Mouse (Mus musculus): Measurements from ENCODE around the gene Ndufb2. TPM values are rescaled to one million over a fixed set of nuclear protein-coding genes. Genes with fewer than 3 reads are reported as not detected.

The Ndufb2 gene
- polyA plus RNA-seq, 1 experiment from 2014 or later: 228 TPM

DNA sequence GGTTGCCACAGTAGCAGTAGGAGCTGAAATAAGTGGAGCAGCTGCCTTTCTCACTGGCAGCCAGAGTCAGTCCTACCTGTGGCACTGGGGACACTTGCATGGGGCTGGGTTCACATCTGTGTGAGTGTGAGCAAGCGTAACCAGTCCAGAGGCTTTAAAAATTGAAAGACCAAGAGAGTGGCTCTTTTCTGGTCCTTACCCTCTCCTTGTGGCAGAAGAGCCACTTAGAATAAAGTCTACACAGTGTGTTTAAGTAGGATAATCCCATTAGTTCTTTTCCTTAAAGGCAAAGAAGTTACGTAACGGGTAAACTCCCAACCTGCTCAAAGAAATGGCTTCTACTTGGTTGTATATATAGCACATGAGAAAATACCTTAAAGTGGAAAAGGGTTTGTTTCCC lies 8.5 kb downstream of the Ndufb2 start:
- Histone ChIP-seq H3K4me3 (ENCODE audit: low read depth, low read length) (no peak overlapping the region), H3K36me3 (replicated peaks; ENCODE audit: control insufficient read depth, insufficient read depth, low read depth, low read length) (peaks cover 2% of the 10 kb centered on the region)
- WGBS: 90% methylated on average over 3 of the region's 3 CpGs

DNA sequence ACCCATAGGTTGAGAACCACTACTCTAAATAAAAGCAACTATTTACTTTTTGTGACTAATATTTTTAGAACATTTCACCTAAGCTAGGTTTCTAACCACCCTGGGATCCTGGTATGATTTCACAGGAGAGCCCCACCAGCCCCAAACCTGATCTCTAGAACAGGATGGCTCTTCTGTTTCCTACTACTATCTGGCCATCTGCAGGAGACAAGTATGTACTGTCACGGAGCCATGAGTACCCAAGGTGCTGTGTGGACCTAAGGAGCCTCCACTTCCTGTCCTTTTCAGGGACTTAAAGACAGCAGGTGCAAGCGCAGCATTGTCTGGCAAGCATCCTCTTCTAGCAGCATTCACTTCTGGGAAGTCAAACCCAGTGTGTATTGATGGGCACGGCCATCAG lies 9.5 kb downstream of the Ndufb2 start:
- Histone ChIP-seq H3K4me2 (ENCODE audit: low read depth, low read length) (no peak overlapping the region), H3K9me3 (replicated peaks; ENCODE audit: control insufficient read depth, low read length) (no peaks in the 10 kb centered on the region), H3K4me1 (ENCODE audit: control insufficient read depth, insufficient read depth, low read length) (no peaks in the 10 kb centered on the region), H3K27me3 (ENCODE audit: control insufficient read depth, insufficient read depth, low read length) (no peaks in the 10 kb centered on the region), H3K36me3 (replicated peaks; ENCODE audit: control insufficient read depth, insufficient read depth, low read depth, low read length) (peaks cover 2% of the 10 kb centered on the region), H3K4me3 (ENCODE audit: low read depth, low read length) (no peak overlapping the region), H3K27ac (replicated peaks; ENCODE audit: low read depth, low read length) (no peak overlapping the region), H3K9ac (replicated peaks; ENCODE audit: low read length) (no peak overlapping the region)
- no peak for ATAC-seq (replicated peaks; ENCODE audit: insufficient number of reproducible peaks, low FRiP score, low TSS enrichment, low read depth)
- no peak for DNase-seq (ENCODE audit: low spot score)
- 83% methylated on average over 3 of the region's 3 CpGs for WGBS

More for the DNA sequence above, 8.5 kb downstream of the Ndufb2 start:
- H3K27me3 ChIP-seq (ENCODE audit: control insufficient read depth, insufficient read depth, low read length): no peaks in the 10 kb centered on the region
- no peak overlapping the region for H3K4me2 ChIP-seq (ENCODE audit: low read depth, low read length)
- no peak for ATAC-seq (replicated peaks; ENCODE audit: insufficient number of reproducible peaks, low FRiP score, low TSS enrichment, low read depth)
- no peak overlapping the region for H3K27ac ChIP-seq (replicated peaks; ENCODE audit: low read depth, low read length)
- no peak for DNase-seq (ENCODE audit: low spot score)
- H3K9me3 ChIP-seq (replicated peaks; ENCODE audit: control insufficient read depth, low read length): no peaks in the 10 kb centered on the region
- no peak overlapping the region for H3K9ac ChIP-seq (replicated peaks; ENCODE audit: low read length)
- no peaks in the 10 kb centered on the region for H3K4me1 ChIP-seq (ENCODE audit: control insufficient read depth, insufficient read depth, low read length)

DNA sequence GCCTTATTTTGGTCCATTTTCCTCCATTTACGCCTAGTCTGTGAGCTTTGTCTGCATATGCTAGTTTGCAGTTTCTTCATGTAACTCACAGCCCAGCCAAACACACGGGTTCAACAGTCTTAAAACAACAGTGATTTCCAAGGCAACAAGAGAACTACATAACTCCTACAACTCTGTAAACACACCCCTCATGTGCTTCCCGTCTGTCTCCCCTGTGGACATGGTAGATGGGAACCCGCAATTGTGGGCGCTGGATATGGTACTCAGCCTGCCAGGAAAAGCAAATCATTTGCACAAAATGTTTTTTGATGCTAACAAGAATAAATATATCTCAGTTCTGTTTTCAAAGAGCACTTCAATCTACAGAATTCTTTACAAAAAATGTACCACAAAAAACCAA lies 12.2 kb downstream of the Ndufb2 start:
- Histone ChIP-seq H3K9me3 (replicated peaks; ENCODE audit: control insufficient read depth, low read length) (no peaks in the 10 kb centered on the region), H3K27me3 (ENCODE audit: control insufficient read depth, insufficient read depth, low read length) (no peaks in the 10 kb centered on the region), H3K9ac (replicated peaks; ENCODE audit: low read length) (no peak overlapping the region), H3K36me3 (replicated peaks; ENCODE audit: control insufficient read depth, insufficient read depth, low read depth, low read length) (peaks cover 1% of the 10 kb centered on the region), H3K4me2 (ENCODE audit: low read depth, low read length) (no peak overlapping the region), H3K4me1 (ENCODE audit: control insufficient read depth, insufficient read depth, low read length) (no peaks in the 10 kb centered on the region), H3K27ac (replicated peaks; ENCODE audit: low read depth, low read length) (no peak overlapping the region), H3K4me3 (ENCODE audit: low read depth, low read length) (no peak overlapping the region)
- ATAC-seq (replicated peaks; ENCODE audit: insufficient number of reproducible peaks, low FRiP score, low TSS enrichment, low read depth): no peak
- WGBS: 90% methylated on average over 5 of the region's 5 CpGs
- DNase-seq (ENCODE audit: low spot score): no peak

DNA sequence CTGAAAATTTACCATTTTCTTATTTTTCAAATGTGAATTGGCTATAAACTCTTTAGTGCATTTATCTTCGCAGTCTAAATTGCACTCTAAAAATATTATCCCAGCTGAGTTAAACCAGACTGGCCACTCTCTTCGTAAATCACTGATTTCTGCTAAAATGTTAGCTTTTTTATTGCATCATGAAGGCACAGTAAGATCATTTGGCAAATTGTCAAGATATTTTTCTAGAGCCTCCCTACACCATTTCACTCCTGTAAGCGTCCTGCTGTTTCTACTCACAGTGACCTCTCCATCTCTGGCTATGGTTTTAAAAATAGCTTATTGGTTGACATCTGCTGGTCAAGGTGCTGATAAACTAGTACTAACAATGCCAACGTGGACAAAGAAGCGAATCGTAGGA lies 13.7 kb downstream of the Ndufb2 start:
- Histone ChIP-seq H3K4me3 (ENCODE audit: low read depth, low read length) (no peak overlapping the region), H3K4me1 (ENCODE audit: control insufficient read depth, insufficient read depth, low read length) (no peaks in the 10 kb centered on the region), H3K27ac (replicated peaks; ENCODE audit: low read depth, low read length) (no peak overlapping the region), H3K27me3 (ENCODE audit: control insufficient read depth, insufficient read depth, low read length) (no peaks in the 10 kb centered on the region), H3K9ac (replicated peaks; ENCODE audit: low read length) (no peak overlapping the region), H3K9me3 (replicated peaks; ENCODE audit: control insufficient read depth, low read length) (no peaks in the 10 kb centered on the region), H3K4me2 (ENCODE audit: low read depth, low read length) (no peak overlapping the region), H3K36me3 (replicated peaks; ENCODE audit: control insufficient read depth, insufficient read depth, low read depth, low read length) (peaks cover 4% of the 10 kb centered on the region; the same call in 1 of the 2 replicates)
- DNase-seq (ENCODE audit: low spot score) (no peak), ATAC-seq (replicated peaks; ENCODE audit: insufficient number of reproducible peaks, low FRiP score, low TSS enrichment, low read depth) (no peak)
- WGBS: 88% methylated on average over 6 of the region's 6 CpGs

DNA sequence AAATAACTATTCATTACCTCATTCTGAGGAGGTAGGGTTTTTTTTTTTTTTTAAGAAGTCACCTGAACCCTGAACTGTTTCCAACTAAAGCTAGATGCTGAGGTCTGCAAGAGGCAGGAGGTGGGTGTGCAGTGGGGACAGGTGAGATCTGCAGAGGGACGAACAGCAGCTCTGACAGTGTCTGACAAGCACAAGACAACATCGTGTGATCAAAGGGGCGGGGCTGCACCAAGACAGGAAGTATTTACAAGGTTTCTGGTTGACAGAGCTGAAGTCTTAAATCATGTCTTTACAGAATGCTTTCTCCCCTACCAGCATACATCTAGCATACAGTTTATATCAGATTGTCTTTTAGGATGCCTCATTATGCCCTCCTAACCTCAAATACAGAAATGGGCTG lies 14.5 kb downstream of the Ndufb2 start:
- no peak overlapping the region for H3K9ac ChIP-seq (replicated peaks; ENCODE audit: low read length)
- DNase-seq (ENCODE audit: low spot score) (no peak), ATAC-seq (replicated peaks; ENCODE audit: insufficient number of reproducible peaks, low FRiP score, low TSS enrichment, low read depth) (no peak)
- H3K27me3 ChIP-seq (ENCODE audit: control insufficient read depth, insufficient read depth, low read length): no peaks in the 10 kb centered on the region
- H3K27ac ChIP-seq (replicated peaks; ENCODE audit: low read depth, low read length): no peak overlapping the region
- no peak overlapping the region for H3K4me2 ChIP-seq (ENCODE audit: low read depth, low read length)
- H3K9me3 ChIP-seq (replicated peaks; ENCODE audit: control insufficient read depth, low read length): no peaks in the 10 kb centered on the region
- H3K4me1 ChIP-seq (ENCODE audit: control insufficient read depth, insufficient read depth, low read length): no peaks in the 10 kb centered on the region
- WGBS: 67% methylated on average over 3 of the region's 3 CpGs
- no peak overlapping the region for H3K4me3 ChIP-seq (ENCODE audit: low read depth, low read length)
- peaks cover 4% of the 10 kb centered on the region; the same call in 1 of the 2 replicates for H3K36me3 ChIP-seq (replicated peaks; ENCODE audit: control insufficient read depth, insufficient read depth, low read depth, low read length)

DNA sequence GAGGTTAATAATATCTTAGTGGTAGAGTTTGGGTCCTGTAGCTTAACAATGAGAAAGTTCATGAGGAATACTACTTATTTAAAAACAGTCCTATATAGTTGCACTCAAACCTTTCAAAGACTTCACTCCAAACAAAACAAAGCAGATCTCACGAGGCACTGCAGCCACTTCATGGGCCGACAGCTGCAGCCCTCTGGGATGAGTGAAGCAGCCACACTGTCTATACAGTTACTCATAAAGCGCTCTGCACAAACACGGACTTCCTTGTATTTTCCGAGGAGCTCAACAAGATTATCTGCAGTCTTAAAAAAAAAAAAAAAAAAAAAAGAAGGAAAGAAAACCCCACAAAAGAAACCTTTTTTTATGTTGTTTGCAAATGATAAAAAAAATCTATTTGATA lies 15.0 kb downstream of the Ndufb2 start:
- no peak overlapping the region for H3K9ac ChIP-seq (replicated peaks; ENCODE audit: low read length)
- no peaks in the 10 kb centered on the region for H3K9me3 ChIP-seq (replicated peaks; ENCODE audit: control insufficient read depth, low read length)
- 72% methylated on average over 5 of the region's 5 CpGs for WGBS
- DNase-seq (ENCODE audit: low spot score) (no peak), ATAC-seq (replicated peaks; ENCODE audit: insufficient number of reproducible peaks, low FRiP score, low TSS enrichment, low read depth) (no peak)
- H3K4me3 ChIP-seq (ENCODE audit: low read depth, low read length): no peak overlapping the region
- H3K4me1 ChIP-seq (ENCODE audit: control insufficient read depth, insufficient read depth, low read length): no peaks in the 10 kb centered on the region
- peaks cover 4% of the 10 kb centered on the region; the same call in 1 of the 2 replicates for H3K36me3 ChIP-seq (replicated peaks; ENCODE audit: control insufficient read depth, insufficient read depth, low read depth, low read length)
- no peaks in the 10 kb centered on the region for H3K27me3 ChIP-seq (ENCODE audit: control insufficient read depth, insufficient read depth, low read length)
- H3K4me2 ChIP-seq (ENCODE audit: low read depth, low read length): no peak overlapping the region
- H3K27ac ChIP-seq (replicated peaks; ENCODE audit: low read depth, low read length): no peak overlapping the region

DNA sequence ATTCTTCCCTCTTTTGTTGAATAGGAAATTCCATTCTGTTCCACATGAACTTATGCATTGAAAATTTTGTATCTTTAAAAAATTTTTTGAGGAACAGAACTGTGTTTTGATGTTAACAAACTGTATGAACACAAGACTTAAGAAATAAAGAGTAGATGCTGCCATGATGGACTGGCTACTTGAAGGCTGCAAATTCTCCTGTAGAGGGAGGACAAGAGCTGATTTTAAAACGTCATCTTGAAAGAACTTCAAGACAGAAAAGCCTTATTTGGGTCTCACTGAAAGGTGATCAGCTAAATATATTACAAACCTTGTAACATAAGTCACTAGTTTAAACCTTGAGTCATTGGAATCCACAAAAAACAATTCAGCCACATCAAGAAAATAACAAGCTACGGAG lies 17.8 kb downstream of the Ndufb2 start:
- DNase-seq (ENCODE audit: low spot score): no peak
- no peaks in the 10 kb centered on the region for H3K4me1 ChIP-seq (ENCODE audit: control insufficient read depth, insufficient read depth, low read length)

DNA sequence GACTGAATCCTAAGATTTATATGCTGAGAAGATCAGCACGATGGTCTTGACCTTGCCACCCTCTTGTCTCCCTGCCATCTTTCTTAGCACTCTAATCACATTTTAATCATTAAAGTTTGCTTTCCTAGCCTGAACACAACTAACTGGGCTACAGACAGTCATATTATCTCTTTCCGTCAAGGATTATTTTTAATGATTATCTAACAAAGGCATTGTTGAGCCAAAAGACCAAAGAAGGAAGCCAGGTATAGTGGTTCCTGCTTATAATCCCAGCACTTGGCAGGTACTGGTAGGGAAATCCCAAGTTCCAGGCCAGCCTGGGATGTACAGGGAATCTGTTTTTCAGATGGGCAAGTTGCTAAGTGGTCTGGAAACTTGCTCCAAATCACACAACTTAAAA lies 18.9 kb downstream of the Ndufb2 start:
- peaks cover 4% of the 10 kb centered on the region; the same call in 1 of the 2 replicates for H3K36me3 ChIP-seq (replicated peaks; ENCODE audit: control insufficient read depth, insufficient read depth, low read depth, low read length)

More for the DNA sequence above, 17.8 kb downstream of the Ndufb2 start:
- H3K27me3 ChIP-seq (ENCODE audit: control insufficient read depth, insufficient read depth, low read length): no peaks in the 10 kb centered on the region
- no peak overlapping the region for H3K4me2 ChIP-seq (ENCODE audit: low read depth, low read length)
- peaks cover 4% of the 10 kb centered on the region; the same call in 1 of the 2 replicates for H3K36me3 ChIP-seq (replicated peaks; ENCODE audit: control insufficient read depth, insufficient read depth, low read depth, low read length)
- no peak overlapping the region for H3K4me3 ChIP-seq (ENCODE audit: low read depth, low read length)
- WGBS: 66% methylated on average over 2 of the region's 2 CpGs
- H3K27ac ChIP-seq (replicated peaks; ENCODE audit: low read depth, low read length): no peak overlapping the region
- ATAC-seq (replicated peaks; ENCODE audit: insufficient number of reproducible peaks, low FRiP score, low TSS enrichment, low read depth): no peak
- H3K9ac ChIP-seq (replicated peaks; ENCODE audit: low read length): no peak overlapping the region
- no peaks in the 10 kb centered on the region for H3K9me3 ChIP-seq (replicated peaks; ENCODE audit: control insufficient read depth, low read length)

More for the DNA sequence above, 18.9 kb downstream of the Ndufb2 start:
- Histone ChIP-seq H3K27me3 (ENCODE audit: control insufficient read depth, insufficient read depth, low read length) (no peaks in the 10 kb centered on the region), H3K4me2 (ENCODE audit: low read depth, low read length) (no peak overlapping the region), H3K4me3 (ENCODE audit: low read depth, low read length) (no peak overlapping the region), H3K9ac (replicated peaks; ENCODE audit: low read length) (no peak overlapping the region), H3K27ac (replicated peaks; ENCODE audit: low read depth, low read length) (no peak overlapping the region), H3K9me3 (replicated peaks; ENCODE audit: control insufficient read depth, low read length) (no peaks in the 10 kb centered on the region), H3K4me1 (ENCODE audit: control insufficient read depth, insufficient read depth, low read length) (no peaks in the 10 kb centered on the region)
- ATAC-seq (replicated peaks; ENCODE audit: insufficient number of reproducible peaks, low FRiP score, low TSS enrichment, low read depth) (no peak), DNase-seq (ENCODE audit: low spot score) (no peak)
- WGBS: 87% methylated on average over 2 of the region's 2 CpGs

Measured in embryonic facial prominence, embryonic 11.5 days (tissue).